Mouse (Mus musculus): ENCODE measurements at regions not wholly inside any gene's neighbourhood (a gene's known extent, or its start where the extent isn't known, plus 50 kb on each side); places are given as distances from the start of the nearest gene placed in this dataset.

DNA sequence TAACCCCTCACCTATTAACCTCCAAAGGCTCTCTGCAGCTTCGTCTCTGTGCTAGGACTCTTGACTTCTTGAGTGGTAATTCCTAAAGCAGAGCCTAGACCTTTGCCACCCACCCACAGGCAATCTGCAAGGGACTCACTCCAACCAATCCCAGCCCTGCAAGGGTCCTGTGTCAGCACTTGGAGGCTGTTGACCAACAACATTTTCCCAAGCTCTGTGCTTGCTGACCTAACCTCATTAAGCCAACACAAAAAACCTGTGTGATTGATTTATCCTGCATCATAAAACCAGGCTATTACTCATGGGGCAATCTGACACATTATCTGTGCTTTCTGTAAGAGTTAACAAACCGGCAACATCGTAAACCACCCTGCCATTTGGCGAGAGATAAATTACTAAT, 61.4 kb upstream of the Sox9 start:
- TF ChIP-seq POLR2A (IDR thresholded peaks at IDR 0.05; ENCODE audit: insufficient read length, low read depth) (no peak), TCF12 (IDR thresholded peaks at IDR 0.05; ENCODE audit: insufficient read depth, poor library complexity, severe bottlenecking) (no peak), MYOD1 (IDR thresholded peaks at IDR 0.05; ENCODE audit: control insufficient read depth in 1 of 3, insufficient read length in 2 of 3, low read depth in 2 of 3) (no peak)
